Comparison of ENCODE assay signal across 8 mouse cellular contexts in the genomic region with DNA sequence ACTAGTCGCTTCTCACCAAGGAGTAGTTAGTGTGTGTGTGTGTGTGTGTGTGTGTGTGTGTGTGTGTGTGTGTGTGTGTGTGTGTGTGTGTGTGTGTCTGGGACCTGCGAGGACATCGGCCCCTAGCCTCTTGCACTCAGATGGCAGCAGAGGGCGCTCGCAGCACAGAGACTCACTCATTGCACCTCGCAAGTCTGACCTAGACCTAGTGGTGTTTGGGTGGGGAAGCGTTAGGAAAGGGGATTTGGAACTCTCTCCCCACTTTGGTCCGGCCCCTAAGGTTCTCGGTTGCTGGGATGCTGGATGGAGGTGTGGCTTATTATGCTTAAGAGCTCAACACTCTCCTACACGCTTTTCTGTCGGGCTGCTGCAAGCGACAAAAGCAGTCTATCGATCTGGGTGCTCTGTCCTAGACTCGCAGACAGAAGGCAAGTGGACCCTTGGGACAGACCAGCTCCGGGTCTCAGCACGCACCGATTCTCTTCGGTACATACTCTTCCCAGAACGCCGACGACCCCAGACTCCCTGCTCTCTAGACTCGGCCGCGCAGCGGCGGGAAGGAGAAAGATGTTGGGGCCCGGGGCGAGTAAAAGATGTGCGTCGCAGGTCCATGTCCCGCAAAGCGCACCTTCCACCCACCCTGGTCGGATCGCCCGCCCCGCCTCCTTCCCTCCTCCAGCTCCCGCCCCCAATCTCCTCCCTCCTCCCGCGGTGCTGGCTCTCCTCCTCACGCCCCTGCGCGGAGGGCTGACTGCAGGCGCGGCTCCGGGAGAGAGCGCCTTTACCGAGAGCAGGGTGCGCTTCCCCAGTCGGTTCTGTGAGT. TPM values are rescaled to one million over a fixed set of nuclear protein-coding genes. Genes with fewer than 3 reads are reported as not detected.
A peak's percentile ranks its signal among the peaks of the same experiment; 100 is the strongest.
DNase-seq lines count a peak whose midpoint lies in the region; ATAC-seq lines count a peak whose summit lies in the region.

A gene (plus strand): TSS at position 750 of the 823 bp plus-strand sequence.

- peak within 1 kb of the TSS; percentile 42 for H3K4me3 ChIP-seq in hindbrain, embryonic 15.5 days

- peak; percentile 80 for ATAC-seq in hindbrain, embryonic 15.5 days (ENCODE audit: low FRiP score, low read depth)

- H3K9me3 ChIP-seq in hindbrain, embryonic 15.5 days = no peaks in the 10 kb centered on the region

- DNase-seq in T-cell, adult 2 months (ENCODE audit: low spot score) = peak; percentile 73
- peak; percentile 84 to 91 for DNase-seq in cerebellum, postnatal 25 days
- DNase-seq in frontal cortex, postnatal 36 days (ENCODE audit: low spot score in 2 of 2) = peak; percentile 81 to 84
- DNase-seq in layer of hippocampus, postnatal 36 days = peak; percentile 77 to 78
- DNase-seq in lung, postnatal 25 days (ENCODE audit: low spot score) = peak; percentile 80
- DNase-seq in retina, embryonic 14.5 days (ENCODE audit: low spot score) = peak; percentile 88
- peak; percentile 75 to 78 for DNase-seq in thymus, postnatal 36 days

- WGBS in hindbrain, embryonic 15.5 days = under 1% methylated on average over 40 of the region's 49 CpGs

- no peaks in the 10 kb centered on the region for H3K36me3 ChIP-seq in hindbrain, embryonic 15.5 days

- H3K27me3 ChIP-seq in hindbrain, embryonic 15.5 days = peaks cover 63% of the 10 kb centered on the region

- H3K4me2 ChIP-seq in hindbrain, embryonic 15.5 days = peak within 1 kb of the TSS; percentile 84

- peak within 1 kb of the TSS; percentile 37 for H3K9ac ChIP-seq in hindbrain, embryonic 15.5 days

- no peak within 1 kb of the TSS for H3K27ac ChIP-seq in hindbrain, embryonic 15.5 days (replicated peaks)

- H3K4me1 ChIP-seq in hindbrain, embryonic 15.5 days (replicated peaks) = peaks cover 20% of the 10 kb centered on the region

RNA-seq across cellular contexts. Expression of the gene that starts here (rescaled TPM):
- 0.47 TPM in 2 replicates for polyA plus RNA-seq in hindbrain, embryonic 15.5 days (2015; fragmentation: Nextera tagmentation; extraction: Ambion mirVana)
- under 1 TPM in 1 of 2 experiments, not detected in 1; 0.07 TPM for total RNA-seq in layer of hippocampus, postnatal 36 days (2021)

Comparison
In these comparisons a context has a peak if more than half of its experiments do, and no peak if none do; other contexts are left out.
1. Peak in ATAC-seq, H3K4me3 ChIP-seq, H3K9ac ChIP-seq and H3K4me2 ChIP-seq in hindbrain, embryonic 15.5 days; RNA of the gene not detected or under 1 TPM.
2. Peak in DNase-seq in layer of hippocampus, postnatal 36 days; RNA of the gene not detected or under 1 TPM.